In genomic region chr3:89512225-89512624, GRCm38 (mm10) we compare ENCODE assay signal across 9 mouse cellular contexts. TPM values are rescaled to one million over a fixed set of nuclear protein-coding genes. Genes with fewer than 3 reads are reported as not detected.
A peak's percentile ranks its signal among the peaks of the same experiment; 100 is the strongest.
DNase-seq lines count a peak whose midpoint lies in the region; ATAC-seq and TF ChIP-seq lines count a peak whose summit lies in the region.
"Had no signal": no experiment of that assay in that cellular context is flagged by ENCODE, and none has a peak within 500 bp of the region (broad histone marks: within the 10 kb centered on the region; RNA-seq: fewer than 3 reads in every experiment).

No protein-coding gene starts in this region.

- no peak overlapping the region for H3K4me3 ChIP-seq in kidney, postnatal 0 days (replicated peaks; ENCODE audit: low read depth, low read length)
- H3K4me3 ChIP-seq: hindbrain, embryonic 15.5 days had no signal

- H3K27me3 ChIP-seq in kidney, postnatal 0 days (ENCODE audit: insufficient read depth, low read length) = 0 out of 2 replicates have a peak, but pooled peaks cover 5% of the 10 kb centered on the region

- no peak overlapping the region for H3K9ac ChIP-seq in kidney, postnatal 0 days (ENCODE audit: low read depth, low read length)

- no peaks in the 10 kb centered on the region for H3K36me3 ChIP-seq in kidney, postnatal 0 days (ENCODE audit: insufficient read depth, low read length)
- H3K36me3 ChIP-seq: hindbrain, embryonic 15.5 days had no signal

- H3K4me2 ChIP-seq in kidney, postnatal 0 days (ENCODE audit: low read length) = no peak overlapping the region

- no peak for ATAC-seq in kidney, postnatal 0 days (replicated peaks; ENCODE audit: low FRiP score, low read depth)
- peak; percentile 61; the same call in 1 of the 2 replicates for ATAC-seq in megakaryocyte progenitor cell, adult 5-6 weeks (replicated peaks; ENCODE audit: poor library complexity)

- peak; percentile 64 for TF ChIP-seq CTCF in kidney, postnatal 0 days (IDR thresholded peaks at IDR 0.05; ENCODE audit: low read depth)

- DNase-seq in adrenal gland, postnatal 10 days = peak; percentile 49
- no peak for DNase-seq in adrenal gland, postnatal 25 days
- DNase-seq in kidney, postnatal 0 days (ENCODE audit: low spot score) = no peak
- no peak for DNase-seq in kidney, postnatal 14 days
- DNase-seq in ES-CJ7 (ENCODE audit: low read depth, low spot score) (peak; percentile 80), MN1 (ENCODE audit: low spot score) (no peak)
- DNase-seq in spleen, adult 12 weeks (ENCODE audit: low spot score) = no peak

- no peaks in the 10 kb centered on the region for H3K9me3 ChIP-seq in kidney, postnatal 0 days (replicated peaks; ENCODE audit: low read length)
- H3K9me3 ChIP-seq: hindbrain, embryonic 15.5 days had no signal

- no peaks in the 10 kb centered on the region for H3K4me1 ChIP-seq in kidney, postnatal 0 days (replicated peaks; ENCODE audit: insufficient read depth, low read length)

- 91% methylated on average over 2 of the region's 2 CpGs for WGBS in kidney, postnatal 0 days

- H3K27ac ChIP-seq in kidney, postnatal 0 days = no peak overlapping the region

RNA-seq across cellular contexts. Expression of gene Kcnn3, which starts 7.7 kb away (rescaled TPM):
- 1 to 10 TPM; 4.3 to 6.3 TPM for total RNA-seq in adrenal gland, postnatal 10 days (2021)
- total RNA-seq in adrenal gland, postnatal 25 days (2021) = 4.1 and 5.5 TPM in 2 replicates
- 1.4 and 1.6 TPM in 2 replicates for polyA plus RNA-seq in kidney, postnatal 0 days (2015; fragmentation: Nextera tagmentation; extraction: Ambion mirVana)
- not detected in 2 replicates for total RNA-seq in megakaryocyte progenitor cell, adult 5-6 weeks (2015)
- 0.03 TPM in 1 of 2 replicates, not detected in the other for total RNA-seq in megakaryocyte progenitor cell, adult 5-6 weeks (2017)

RNA-seq across cellular contexts. Expression of gene Pmvk, which starts 57.9 kb away (rescaled TPM):
- 10 to 100 TPM; 15.3 to 17.1 TPM for total RNA-seq in adrenal gland, postnatal 10 days (2021)
- 31.7 and 53.8 TPM in 2 replicates for total RNA-seq in adrenal gland, postnatal 25 days (2021)
- 52.7 and 54.5 TPM in 2 replicates for polyA plus RNA-seq in kidney, postnatal 0 days (2015; fragmentation: Nextera tagmentation; extraction: Ambion mirVana)
- total RNA-seq in megakaryocyte progenitor cell, adult 5-6 weeks (2015) = 14.7 and 14.8 TPM in 2 replicates
- total RNA-seq in megakaryocyte progenitor cell, adult 5-6 weeks (2017) = 18.8 and 25.3 TPM in 2 replicates

Comparison
In these comparisons a context has a peak if more than half of its experiments do, and no peak if none do; other contexts are left out.
1. DNase-seq: peak in adrenal gland, postnatal 10 days (single experiment) and ES-CJ7 (single experiment); none in adrenal gland, postnatal 25 days (single experiment), kidney, postnatal 0 days (single experiment), kidney, postnatal 14 days (single experiment), MN1 (single experiment) and spleen, adult 12 weeks (single experiment).